ENCODE assay signal across 21 mouse cellular contexts in the genomic region with DNA sequence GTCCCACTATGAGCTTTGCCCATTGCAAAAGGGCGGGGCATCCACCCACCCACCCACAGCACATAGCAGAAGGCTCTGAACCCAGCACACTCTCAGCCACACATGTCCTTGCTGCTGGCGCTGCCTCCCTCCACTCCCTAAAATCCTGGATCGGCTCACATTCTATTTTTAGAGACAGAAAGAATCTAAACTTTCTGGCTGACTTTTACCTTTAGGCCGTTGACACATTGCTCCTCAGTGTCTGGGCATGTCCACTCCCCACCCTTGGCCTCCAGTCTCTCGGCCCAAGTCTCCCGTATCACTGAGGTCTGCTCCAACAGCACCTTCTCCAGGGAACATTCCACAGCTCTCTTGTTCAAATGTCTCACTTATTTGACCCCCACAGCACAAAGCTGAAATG.
"Had no signal": no experiment of that assay in that cellular context is flagged by ENCODE, and none has a peak within 500 bp of the region (broad histone marks: within the 10 kb centered on the region; RNA-seq: fewer than 3 reads in every experiment).

No protein-coding gene starts in this region.

- H3K9ac ChIP-seq: kidney, embryonic 15.5 days; limb, embryonic 12.5 days; limb, embryonic 15.5 days; liver, embryonic 13.5 days; midbrain, embryonic 12.5 days; midbrain, embryonic 15.5 days; neural tube, embryonic 13.5 days; stomach, embryonic 15.5 days had no signal

- H3K27ac ChIP-seq: kidney, embryonic 15.5 days; limb, embryonic 12.5 days; limb, embryonic 15.5 days; liver, embryonic 13.5 days; macrophage; midbrain, embryonic 12.5 days; midbrain, embryonic 15.5 days; neural tube, embryonic 13.5 days; stomach, embryonic 15.5 days had no signal

- H3K27me3 ChIP-seq: kidney, embryonic 15.5 days; limb, embryonic 12.5 days; limb, embryonic 15.5 days; liver, embryonic 13.5 days; midbrain, embryonic 12.5 days; midbrain, embryonic 15.5 days; neural tube, embryonic 13.5 days; stomach, embryonic 15.5 days had no signal

- H3K9me3 ChIP-seq: kidney, embryonic 15.5 days; limb, embryonic 15.5 days; midbrain, embryonic 12.5 days; midbrain, embryonic 15.5 days; neural tube, embryonic 13.5 days; stomach, embryonic 15.5 days had no signal

- DNase-seq: kidney, adult 11 months; kidney, adult 8-10 months; kidney, postnatal 14 days; kidney, postnatal 4 days; left cerebral cortex, postnatal 4 days; liver, embryonic 13.5 days; lung, adult 2 months; lung, postnatal 14 days; retina, postnatal 1 day; right cerebral cortex, postnatal 25 days; spleen, adult 18-20 months; thymus, adult 2 months; thymus, postnatal 25 days had no signal

- H3K4me1 ChIP-seq: kidney, embryonic 15.5 days; limb, embryonic 12.5 days; limb, embryonic 15.5 days; liver, embryonic 13.5 days; midbrain, embryonic 12.5 days; midbrain, embryonic 15.5 days; neural tube, embryonic 13.5 days; stomach, embryonic 15.5 days had no signal

- H3K36me3 ChIP-seq: kidney, embryonic 15.5 days; limb, embryonic 12.5 days; limb, embryonic 15.5 days; liver, embryonic 13.5 days; midbrain, embryonic 12.5 days; midbrain, embryonic 15.5 days; neural tube, embryonic 13.5 days; stomach, embryonic 15.5 days had no signal

- H3K4me3 ChIP-seq: kidney, embryonic 15.5 days; limb, embryonic 12.5 days; limb, embryonic 15.5 days; liver, embryonic 13.5 days; midbrain, embryonic 12.5 days; midbrain, embryonic 15.5 days; neural tube, embryonic 13.5 days; stomach, embryonic 15.5 days had no signal

- H3K4me2 ChIP-seq: kidney, embryonic 15.5 days; limb, embryonic 12.5 days; limb, embryonic 15.5 days; liver, embryonic 13.5 days; midbrain, embryonic 12.5 days; midbrain, embryonic 15.5 days; neural tube, embryonic 13.5 days; stomach, embryonic 15.5 days had no signal

- ATAC-seq: midbrain, embryonic 15.5 days had no signal
